Mouse (Mus musculus) heart, postnatal 0 days (tissue): ENCODE results near the gene Ccdc9. TPM values are rescaled to one million over a fixed set of nuclear protein-coding genes. Genes with fewer than 3 reads are reported as not detected.

Source experiments
- ATAC-seq: fragments of 200-750 bp; cut with Nextera tagmentation; 2 replicates; pipeline ENCODE4 v1.8.0; 2017; ENCODE audit warnings: low read depth, moderate number of reproducible peaks, moderate library complexity; ENCODE audit not compliant: insufficient read depth
- DNase-seq: peaks from one replicate; pipeline ENCODE4 v3.0.0-alpha.2; 2016; ENCODE audit warnings: low spot score
- H3K27ac ChIP-seq: fragments of 300-500 bp; sonication (generic); 2 replicates; pipeline ENCODE4 v1.5.1; 2014; ENCODE audit warnings: low read depth, mild to moderate bottlenecking
- H3K27me3 ChIP-seq: fragments of 300-500 bp; sonication (generic); 2 replicates; pipeline ENCODE4 v1.6.1; 2014; ENCODE audit warnings: low read length, mixed read lengths; ENCODE audit not compliant: control insufficient read depth, insufficient read depth
- H3K36me3 ChIP-seq: fragments of 300-500 bp; sonication (generic); replicated peaks from 2 replicates; pipeline ENCODE4 v1.6.1; 2014; ENCODE audit warnings: low read length, mixed read lengths; ENCODE audit not compliant: control insufficient read depth, insufficient read depth
- H3K4me1 ChIP-seq: fragments of 300-500 bp; sonication (generic); 2 replicates; pipeline ENCODE4 v1.6.1; 2014; ENCODE audit warnings: antibody characterized with exemption; ENCODE audit not compliant: control insufficient read depth, insufficient read depth
- H3K4me2 ChIP-seq: fragments of 300-500 bp; sonication (generic); 2 replicates; pipeline ENCODE4 v1.6.1; 2014; ENCODE audit warnings: low read depth, mild to moderate bottlenecking, low read length, moderate library complexity
- H3K4me3 ChIP-seq: fragments of 300-500 bp; sonication (generic); 2 replicates; pipeline ENCODE4 v1.5.1; 2014; ENCODE audit warnings: low read depth, low read length
- H3K9ac ChIP-seq: fragments of 300-500 bp; sonication (generic); replicated peaks from 2 replicates; pipeline ENCODE4 v1.6.1; 2014; ENCODE audit warnings: low read depth, low read length, mixed read lengths
- H3K9me3 ChIP-seq: fragments of 300-500 bp; sonication (generic); replicated peaks from 2 replicates; pipeline ENCODE4 v1.6.1; 2016; ENCODE audit warnings: low read length; ENCODE audit not compliant: control insufficient read depth
- CTCF ChIP-seq: IDR thresholded peaks from 2 replicates; pipeline ENCODE4 v1.5.1; 2016; ENCODE audit warnings: antibody characterized with exemption, control low read depth, low read depth
- EP300 ChIP-seq: IDR thresholded peaks from 2 replicates; pipeline ENCODE4 v1.6.1; 2016; ENCODE audit warnings: antibody characterized with exemption, low read depth
- WGBS: fragments of 180-500 bp; shearing (Covaris S2); extraction: QIAGEN DNeasy Blood & Tissue Kit; methylation state at CpG from one replicate; pipeline ENCODE4 v1.1.7; 2014; 5-methylcytosine and 5-hydroxymethylcytosine counted together
- polyA plus RNA-seq: library from polyadenylated mRNA; unstranded; fragments of >200 nt; fragmentation: Nextera tagmentation; extraction: Ambion mirVana; gene quantifications from 2 replicates; pipeline ENCODE4 v1.2.1, GENCODE M21; 2015
- total RNA-seq: library from RNA; depleted of rRNA; stranded (reverse); fragments of >200 nt; gene quantifications from 2 replicates; pipeline ENCODE4 v1.2.3, GENCODE M21; 2014; ENCODE audit warnings: low replicate concordance

Gene Ccdc9
- total and polyA plus RNA-seq, 2 experiments from 2014 or later = 4.7 to 5.7 TPM

- WGBS = 1% methylated on average over 47 of the region's 52 CpGs
- H3K27ac ChIP-seq = no peak overlapping the region
- peaks cover 11% of the 10 kb centered on the region; the same call in 1 of the 2 replicates for H3K4me1 ChIP-seq
- peak overlapping the region; percentile 21 for H3K4me3 ChIP-seq
- DNase-seq (peak; percentile 55), ATAC-seq (peak; percentile 57)
- no peak for TF ChIP-seq EP300
- TF ChIP-seq CTCF = no peak
- no peaks in the 10 kb centered on the region for H3K27me3 ChIP-seq
- H3K9ac ChIP-seq = no peak overlapping the region
- no peaks in the 10 kb centered on the region for H3K9me3 ChIP-seq
- peak overlapping the region; percentile 54 for H3K4me2 ChIP-seq
- H3K36me3 ChIP-seq = no peaks in the 10 kb centered on the region
These were observed 12.9 kb upstream of the Ccdc9 start for GRCm38 (mm10) chr7:16299419-16300035.

- Histone ChIP-seq H3K4me3 (no peak overlapping the region), H3K4me1 (peaks cover 11% of the 10 kb centered on the region; the same call in 1 of the 2 replicates), H3K36me3 (no peaks in the 10 kb centered on the region), H3K9me3 (no peaks in the 10 kb centered on the region), H3K27me3 (no peaks in the 10 kb centered on the region), H3K4me2 (no peak overlapping the region), H3K27ac (no peak overlapping the region), H3K9ac (no peak overlapping the region)
- ATAC-seq = no peak
- WGBS = 65% methylated on average over 5 of the region's 5 CpGs
- DNase-seq = no peak
- TF ChIP-seq CTCF = no peak
- no peak for TF ChIP-seq EP300
These were observed 12.3 kb upstream of the Ccdc9 start for GRCm38 (mm10) chr7:16298927-16299326.

GRCm38 (mm10) chr7:16297616-16298015, 11.0 kb upstream of the Ccdc9 start:
- Histone ChIP-seq H3K36me3 (no peaks in the 10 kb centered on the region), H3K4me1 (peaks cover 11% of the 10 kb centered on the region; the same call in 1 of the 2 replicates), H3K27me3 (no peaks in the 10 kb centered on the region), H3K4me2 (no peak overlapping the region), H3K27ac (peak overlapping the region; percentile 87), H3K9ac (no peak overlapping the region), H3K9me3 (no peaks in the 10 kb centered on the region), H3K4me3 (no peak overlapping the region)
- no peak for ATAC-seq
- no peak for TF ChIP-seq CTCF
- WGBS = 57% methylated on average over 2 of the region's 2 CpGs
- DNase-seq = no peak

GRCm38 (mm10) chr7:16296766-16297390, 10.3 kb upstream of the Ccdc9 start:
- peak overlapping the region; percentile 87 for H3K27ac ChIP-seq
- DNase-seq (peak; percentile 92), ATAC-seq (peak; percentile 45)
- peak overlapping the region; percentile 53 for H3K4me2 ChIP-seq
- 2% methylated on average over 22 of the region's 22 CpGs for WGBS
- H3K36me3 ChIP-seq = no peaks in the 10 kb centered on the region
- H3K9ac ChIP-seq = peak overlapping the region; percentile 9; the same call in 1 of the 2 replicates
- no peaks in the 10 kb centered on the region for H3K27me3 ChIP-seq
- TF ChIP-seq EP300 (no peak), CTCF (no peak; the same call in none of the 2 replicates)
- H3K9me3 ChIP-seq = no peaks in the 10 kb centered on the region
- peak overlapping the region; percentile 31 for H3K4me3 ChIP-seq
- H3K4me1 ChIP-seq = peaks cover 11% of the 10 kb centered on the region; the same call in 1 of the 2 replicates

- ATAC-seq (no peak), DNase-seq (no peak)
- Histone ChIP-seq H3K27me3 (no peaks in the 10 kb centered on the region), H3K9me3 (no peaks in the 10 kb centered on the region), H3K27ac (peak overlapping the region; percentile 87), H3K4me1 (peaks cover 11% of the 10 kb centered on the region; the same call in 1 of the 2 replicates), H3K9ac (no peak overlapping the region), H3K36me3 (no peaks in the 10 kb centered on the region), H3K4me2 (peak overlapping the region; percentile 53), H3K4me3 (no peak overlapping the region)
- WGBS = 18% methylated on average over 2 of the region's 2 CpGs
- no peak for TF ChIP-seq EP300
- TF ChIP-seq CTCF = no peak
These were observed 9.6 kb upstream of the Ccdc9 start for GRCm38 (mm10) chr7:16296146-16296545.
